Mouse (Mus musculus): Measurements from ENCODE around the gene Dcst1. TPM values are rescaled to one million over a fixed set of nuclear protein-coding genes. Genes with fewer than 3 reads are reported as not detected.
A peak's percentile ranks its signal among the peaks of the same experiment; 100 is the strongest.

Dcst1 gene
- total RNA-seq, 2 experiments from 2014 or later: not detected

GRCm38 (mm10) chr3:89337721-89338578 lies 27.1 kb downstream of the Dcst1 start, which contains the start of gene Efna4:
TSS of gene Efna4 (minus strand) at chr3:89338028.
- peak; percentile 25 to 41 for DNase-seq
- intact Hi-C loops (cut with DNase I): loop anchor here (1.0 kb wide), 1 partner anchor 21 kb away; no protein-coding TSS in a partner anchor

- DNase-seq: no peak
- intact Hi-C loops (cut with DNase I): loop anchor here (1.0 kb wide), 1 partner anchor 20 kb away; no protein-coding TSS in a partner anchor
These were observed 27.9 kb downstream of the Dcst1 start for GRCm38 (mm10) chr3:89337062-89337720.

GRCm38 (mm10) chr3:89336529-89336928 lies 28.5 kb downstream of the Dcst1 start:
- DNase-seq: no peak
- intact Hi-C loops (cut with DNase I): no loop called here

GRCm38 (mm10) chr3:89333053-89333452 lies 32.0 kb downstream of the Dcst1 start:
- intact Hi-C loops (cut with DNase I): no loop called here
- DNase-seq: no peak

- intact Hi-C loops (cut with DNase I): no loop called here
- no peak for DNase-seq
These were observed 32.6 kb downstream of the Dcst1 start for GRCm38 (mm10) chr3:89332476-89332875.

GRCm38 (mm10) chr3:89332013-89332412 lies 33.0 kb downstream of the Dcst1 start:
- intact Hi-C loops (cut with DNase I): no loop called here
- no peak for DNase-seq

- intact Hi-C loops (cut with DNase I): no loop called here
- no peak for DNase-seq
These were observed 33.5 kb downstream of the Dcst1 start for GRCm38 (mm10) chr3:89331561-89331960.

- intact Hi-C loops (cut with DNase I): no loop called here
- no peak for DNase-seq
These were observed 34.1 kb downstream of the Dcst1 start for GRCm38 (mm10) chr3:89330948-89331347.

- no peak for DNase-seq
- intact Hi-C loops (cut with DNase I): no loop called here
These were observed 34.7 kb downstream of the Dcst1 start for GRCm38 (mm10) chr3:89330346-89330745.

- intact Hi-C loops (cut with DNase I): no loop called here
- no peak for DNase-seq
These were observed 36.4 kb downstream of the Dcst1 start for GRCm38 (mm10) chr3:89328623-89329022.

- intact Hi-C loops (cut with DNase I): no loop called here
- DNase-seq: no peak
These were observed 37.6 kb downstream of the Dcst1 start for GRCm38 (mm10) chr3:89327371-89327870.

- intact Hi-C loops (cut with DNase I): no loop called here
- DNase-seq: no peak
These were observed 39.2 kb downstream of the Dcst1 start for GRCm38 (mm10) chr3:89325882-89326281.

GRCm38 (mm10) chr3:89322514-89323165 lies 42.4 kb downstream of the Dcst1 start, which contains the start of gene Efna3:
TSS of gene Efna3 (minus strand) at chr3:89322965.
- DNase-seq: peak; percentile 66 to 71
- intact Hi-C loops (cut with DNase I): no loop called here

- no peak for DNase-seq
- intact Hi-C loops (cut with DNase I): no loop called here
These were observed 42.9 kb downstream of the Dcst1 start for GRCm38 (mm10) chr3:89322131-89322500.

GRCm38 (mm10) chr3:89321183-89322130 lies 43.6 kb downstream of the Dcst1 start:
- intact Hi-C loops (cut with DNase I): no loop called here
- DNase-seq: no peak

- DNase-seq: no peak
- intact Hi-C loops (cut with DNase I): no loop called here
These were observed 44.4 kb downstream of the Dcst1 start for GRCm38 (mm10) chr3:89320581-89321182.

GRCm38 (mm10) chr3:89319591-89320350 lies 45.3 kb downstream of the Dcst1 start:
- intact Hi-C loops (cut with DNase I): no loop called here
- DNase-seq: no peak

- no peak for DNase-seq
- intact Hi-C loops (cut with DNase I): no loop called here
These were observed 46.0 kb downstream of the Dcst1 start for GRCm38 (mm10) chr3:89318971-89319590.
